Comparison of ENCODE assay signal across 16 mouse cellular contexts in genomic region chr14:43983454-43983853, GRCm38 (mm10). TPM values are rescaled to one million over a fixed set of nuclear protein-coding genes. Genes with fewer than 3 reads are reported as not detected.
"Had no signal": no experiment of that assay in that cellular context is flagged by ENCODE, and none has a peak within 500 bp of the region (broad histone marks: within the 10 kb centered on the region; RNA-seq: fewer than 3 reads in every experiment).

No protein-coding gene starts in this region.

- H3K9me3 ChIP-seq: limb, embryonic 15.5 days; liver, embryonic 12.5 days; midbrain, embryonic 10.5 days; neural tube, embryonic 13.5 days had no signal

- H3K4me1 ChIP-seq: limb, embryonic 15.5 days; midbrain, embryonic 10.5 days; neural tube, embryonic 13.5 days had no signal

- H3K27me3 ChIP-seq: limb, embryonic 15.5 days; liver, embryonic 12.5 days; neural tube, embryonic 13.5 days had no signal

- H3K4me2 ChIP-seq: limb, embryonic 15.5 days; liver, embryonic 12.5 days; lung, embryonic 14.5 days; neural tube, embryonic 13.5 days had no signal

- H3K9ac ChIP-seq: limb, embryonic 15.5 days; liver, embryonic 12.5 days; lung, embryonic 14.5 days; neural tube, embryonic 13.5 days had no signal

- H3K36me3 ChIP-seq: limb, embryonic 15.5 days; liver, embryonic 12.5 days; midbrain, embryonic 10.5 days; neural tube, embryonic 13.5 days had no signal

- H3K4me3 ChIP-seq: limb, embryonic 15.5 days; liver, embryonic 12.5 days; midbrain, embryonic 10.5 days; neural tube, embryonic 13.5 days had no signal

- H3K27ac ChIP-seq: limb, embryonic 15.5 days; liver, embryonic 12.5 days; midbrain, embryonic 10.5 days; neural tube, embryonic 13.5 days had no signal

- DNase-seq: thymus, adult 18-20 months had no signal

RNA-seq across cellular contexts. Expression of gene Ang6, which starts 18.6 kb away (rescaled TPM):
- total RNA-seq: layer of hippocampus, adult 8-10 months; layer of hippocampus, postnatal 14 days; left cerebral cortex, adult 18-20 months; left cerebral cortex, postnatal 25 days; megakaryocyte, adult 5-6 weeks had no signal
- polyA plus RNA-seq: large intestine, adult 2 months; limb, embryonic 11.5 days; limb, embryonic 15.5 days; liver, embryonic 12.5 days; lung, embryonic 14.5 days; midbrain, embryonic 10.5 days; midbrain, embryonic 16.5 days; neural tube, embryonic 13.5 days; stomach, embryonic 14.5 days had no signal

RNA-seq across cellular contexts. Expression of gene Ang5, which starts 26.6 kb away (rescaled TPM):
- total RNA-seq: layer of hippocampus, adult 8-10 months; layer of hippocampus, postnatal 14 days; left cerebral cortex, adult 18-20 months; left cerebral cortex, postnatal 25 days; megakaryocyte, adult 5-6 weeks had no signal
- polyA plus RNA-seq: large intestine, adult 2 months; limb, embryonic 11.5 days; limb, embryonic 15.5 days; liver, embryonic 12.5 days; liver, embryonic 16.5 days; lung, embryonic 14.5 days; midbrain, embryonic 10.5 days; midbrain, embryonic 16.5 days; neural tube, embryonic 13.5 days; stomach, embryonic 14.5 days had no signal

RNA-seq across cellular contexts. Expression of gene Gm8113, which starts 58.3 kb away (rescaled TPM):
- total RNA-seq: left cerebral cortex, adult 18-20 months; left cerebral cortex, postnatal 25 days had no signal
